Mouse (Mus musculus) adrenal gland, adult 2 months (tissue): ENCODE results near the gene Cct5. TPM values are rescaled to one million over a fixed set of nuclear protein-coding genes. Genes with fewer than 3 reads are reported as not detected.
"Not testable (repeated sequence)": the region's sequence is repeated elsewhere in the genome, so short reads cannot be mapped to it uniquely, and the experiment has no call there.

Experiments
- DNase-seq: peaks from one replicate; pipeline ENCODE4 v3.0.0; 2021
- polyA plus RNA-seq: library from polyadenylated mRNA; depleted of rRNA; stranded (reverse); fragments of >200 nt; gene quantifications from 2 replicates; pipeline ENCODE4 v1.2.3, GENCODE M21; 2012
- total RNA-seq, 2 experiments: library from RNA; stranded (reverse); gene quantifications; 2 replicates each; pipeline ENCODE4 v1.2.3; 2021

Cct5 gene
- total and polyA plus RNA-seq, 3 experiments = 49.5 to 321 (median 318) TPM

GRCm38 (mm10) chr15:31601279-31601645, 342 bp downstream of the Cct5 start:
- no peak for DNase-seq

GRCm38 (mm10) chr15:31599834-31600233, 1.8 kb downstream of the Cct5 start:
- DNase-seq = no peak

- DNase-seq = no peak
Measured at GRCm38 (mm10) chr15:31595651-31596050, 6.0 kb downstream of the Cct5 start.

GRCm38 (mm10) chr15:31594260-31594659, 7.3 kb downstream of the Cct5 start:
- DNase-seq = no peak

GRCm38 (mm10) chr15:31592531-31592930, 9.1 kb downstream of the Cct5 start:
- DNase-seq = no peak

- no peak for DNase-seq
Measured at GRCm38 (mm10) chr15:31590176-31590575, 11.4 kb downstream of the Cct5 start.

GRCm38 (mm10) chr15:31588989-31589640, 12.5 kb downstream of the Cct5 start:
- DNase-seq = no peak

- no peak for DNase-seq
Measured at GRCm38 (mm10) chr15:31587789-31588188, 13.8 kb downstream of the Cct5 start.

GRCm38 (mm10) chr15:31586519-31586918, 15.1 kb downstream of the Cct5 start:
- DNase-seq = peak; percentile 87

GRCm38 (mm10) chr15:31586088-31586487, 15.5 kb downstream of the Cct5 start:
- DNase-seq = no peak

GRCm38 (mm10) chr15:31585238-31585637, 16.4 kb downstream of the Cct5 start:
- DNase-seq = no peak

GRCm38 (mm10) chr15:31583304-31584085, 18.1 kb downstream of the Cct5 start:
- DNase-seq = peak; percentile 91

GRCm38 (mm10) chr15:31581086-31581485, 20.5 kb downstream of the Cct5 start:
- DNase-seq = not testable (repeated sequence)

GRCm38 (mm10) chr15:31576076-31576475, 25.5 kb downstream of the Cct5 start:
- no peak for DNase-seq

GRCm38 (mm10) chr15:31573692-31574091, 27.9 kb downstream of the Cct5 start:
- DNase-seq = no peak

- no peak for DNase-seq
Measured at GRCm38 (mm10) chr15:31573287-31573686, 28.3 kb downstream of the Cct5 start.

GRCm38 (mm10) chr15:31571906-31572722, 29.5 kb downstream of the Cct5 start:
- peak; percentile 41 for DNase-seq

GRCm38 (mm10) chr15:31570959-31571358, 30.6 kb downstream of the Cct5 start:
- DNase-seq = peak; percentile 75

- DNase-seq = peak; percentile 79
Measured at GRCm38 (mm10) chr15:31569325-31570022, 32.1 kb downstream of the Cct5 start.

- DNase-seq = peak; percentile 90
Measured at GRCm38 (mm10) chr15:31568581-31568996, 33.0 kb downstream of the Cct5 start.

GRCm38 (mm10) chr15:31567431-31567830, 34.2 kb downstream of the Cct5 start:
- DNase-seq = no peak

GRCm38 (mm10) chr15:31565786-31566185, 35.8 kb downstream of the Cct5 start:
- no peak for DNase-seq
